Mouse (Mus musculus): Measurements from ENCODE around the gene Nkd1. TPM values are rescaled to one million over a fixed set of nuclear protein-coding genes. Genes with fewer than 3 reads are reported as not detected.
A peak's percentile ranks its signal among the peaks of the same experiment; 100 is the strongest.

The Nkd1 gene
- total RNA-seq, 2 experiments from 2014 or later, result 16.7 to 17.9 TPM

DNA sequence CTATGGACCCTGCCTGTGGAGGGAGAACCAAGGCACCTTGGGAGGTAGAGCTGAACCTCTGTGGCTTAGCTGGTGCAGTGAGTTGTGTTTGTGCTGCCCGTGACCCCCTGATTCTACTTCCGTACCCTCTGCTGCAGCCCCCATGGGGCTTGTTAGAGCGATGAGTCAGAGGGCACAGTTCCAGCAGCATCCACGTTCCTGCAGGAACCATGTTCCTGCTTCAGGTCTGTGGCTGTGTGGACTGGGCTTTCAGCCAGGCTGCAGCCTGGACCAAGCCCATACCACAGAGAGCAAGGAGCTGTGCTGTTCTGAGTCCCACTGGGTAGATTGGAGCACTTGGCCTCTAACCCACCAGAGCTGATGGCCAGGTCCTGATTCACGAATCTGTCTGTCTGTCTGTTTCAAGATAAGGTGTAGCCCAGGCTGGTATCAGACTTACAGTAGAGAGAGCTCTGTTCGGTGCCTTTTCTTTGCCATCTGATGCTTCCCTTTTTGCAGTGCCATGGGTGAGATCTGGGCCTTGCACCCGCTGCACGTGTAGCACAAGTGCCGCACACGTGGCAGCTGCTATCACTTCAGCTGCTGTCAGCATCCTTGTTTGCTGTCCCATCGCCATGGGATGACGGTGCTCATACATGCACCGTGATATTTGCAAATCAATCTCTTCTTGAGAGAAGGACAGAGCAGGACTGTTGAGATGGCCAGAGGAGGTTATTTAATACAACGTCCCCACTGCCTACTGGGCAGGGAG, 50.5 kb downstream of the Nkd1 start:
- no peak for DNase-seq (ENCODE audit: low spot score in 2 of 2)
- intact Hi-C loops (cut with DNase I), result no loop called here

DNA sequence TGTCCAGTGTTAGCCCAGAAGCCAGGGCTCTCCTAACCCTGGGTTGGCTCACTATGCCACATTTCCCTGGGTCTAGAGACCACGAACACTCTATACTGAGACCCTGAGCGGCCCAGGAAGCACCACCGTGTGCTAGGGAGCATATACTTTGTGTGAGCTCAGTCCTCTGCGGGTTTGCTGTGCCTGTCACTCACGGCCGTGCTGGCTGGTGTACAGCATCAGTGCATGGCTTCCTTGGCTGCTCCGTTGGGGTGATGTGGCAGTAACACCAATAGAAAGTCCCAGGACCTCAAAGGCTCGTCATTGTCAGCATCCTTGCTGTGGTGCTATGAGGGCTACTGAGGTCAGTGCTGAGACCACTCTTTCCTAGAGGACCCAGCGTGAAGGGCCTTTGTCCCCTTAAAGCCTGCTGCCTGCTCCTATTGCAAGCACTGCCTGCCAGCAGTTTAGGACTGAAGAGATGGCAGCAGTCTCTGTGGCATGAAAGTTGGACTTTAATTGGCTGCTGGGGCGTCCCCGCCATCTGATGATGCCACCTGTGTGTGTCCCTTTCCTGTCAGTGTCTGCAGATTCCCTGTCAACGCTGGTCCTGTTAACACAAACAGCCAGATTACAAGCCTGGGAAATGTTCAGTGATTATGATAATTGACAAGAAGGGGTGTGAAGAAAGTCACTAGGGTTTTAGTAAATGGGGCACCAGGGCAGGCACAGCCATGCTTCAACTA, 51.2 kb downstream of the Nkd1 start:
- no peak for DNase-seq (ENCODE audit: low spot score in 2 of 2)

DNA sequence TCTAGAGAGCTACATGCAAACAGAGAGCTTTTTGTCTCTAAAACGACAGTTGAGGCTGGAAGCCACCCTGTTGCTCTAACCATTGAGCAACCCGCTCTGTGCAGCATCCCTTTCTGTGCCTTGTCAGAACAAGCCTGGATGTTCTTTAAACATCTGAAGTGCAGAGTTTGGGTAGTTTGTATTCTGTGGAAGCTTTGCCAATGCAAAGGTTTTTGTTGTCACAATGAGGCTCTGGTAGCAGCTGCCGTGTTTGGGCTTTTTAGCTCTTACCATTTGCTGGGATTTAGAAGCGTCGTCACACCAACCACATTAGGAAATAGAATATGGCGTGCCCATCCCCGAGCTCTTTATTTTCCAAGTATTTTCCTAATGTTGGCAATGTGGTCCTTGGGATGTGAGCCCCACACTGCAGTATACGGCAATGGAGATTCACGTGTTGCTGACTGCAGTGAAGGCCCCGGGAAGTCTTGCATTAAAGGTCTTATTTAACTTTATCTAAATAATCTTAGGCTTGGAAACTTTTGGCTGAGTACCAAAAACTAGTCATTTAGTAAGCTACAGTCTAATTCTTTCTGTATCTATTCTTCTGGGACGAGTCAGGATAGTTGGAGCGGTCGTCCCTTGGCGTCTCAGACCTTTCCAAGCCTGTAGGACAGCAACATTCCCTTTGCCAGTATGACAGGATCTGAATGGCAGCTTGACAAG, 51.9 kb downstream of the Nkd1 start:
- no peak for DNase-seq (ENCODE audit: low spot score in 2 of 2)
- intact Hi-C loops (cut with DNase I), result no loop called here

More for the DNA sequence above, 51.2 kb downstream of the Nkd1 start:
- intact Hi-C loops (cut with DNase I), result no loop called here

DNA sequence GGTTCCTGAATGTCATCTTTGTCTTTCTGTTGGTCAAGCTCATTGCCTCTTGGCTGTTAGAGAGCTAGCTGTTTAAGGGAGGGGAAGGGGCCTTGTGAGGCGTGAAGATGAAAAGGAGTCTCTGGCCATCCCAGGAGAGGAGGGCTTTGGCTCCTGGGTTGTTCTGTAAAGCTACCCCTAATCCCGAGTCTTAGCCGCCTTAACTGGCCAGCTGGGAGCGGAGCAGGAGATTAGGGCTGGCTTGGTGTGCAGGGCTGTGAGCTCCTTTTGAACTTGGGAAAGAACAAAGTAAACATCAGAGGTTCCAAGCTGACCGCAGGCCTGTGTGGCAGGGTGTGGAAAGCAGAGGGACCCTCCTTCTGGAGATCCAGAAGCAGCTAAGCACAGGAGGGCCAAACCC, 53.8 kb downstream of the Nkd1 start:
- intact Hi-C loops (cut with DNase I), result loop anchor here (5.0 kb wide), 2 partner anchors 158 to 213 kb away; partner anchors contain the start of gene Brd7
- DNase-seq (ENCODE audit: low spot score in 2 of 2), result no peak

DNA sequence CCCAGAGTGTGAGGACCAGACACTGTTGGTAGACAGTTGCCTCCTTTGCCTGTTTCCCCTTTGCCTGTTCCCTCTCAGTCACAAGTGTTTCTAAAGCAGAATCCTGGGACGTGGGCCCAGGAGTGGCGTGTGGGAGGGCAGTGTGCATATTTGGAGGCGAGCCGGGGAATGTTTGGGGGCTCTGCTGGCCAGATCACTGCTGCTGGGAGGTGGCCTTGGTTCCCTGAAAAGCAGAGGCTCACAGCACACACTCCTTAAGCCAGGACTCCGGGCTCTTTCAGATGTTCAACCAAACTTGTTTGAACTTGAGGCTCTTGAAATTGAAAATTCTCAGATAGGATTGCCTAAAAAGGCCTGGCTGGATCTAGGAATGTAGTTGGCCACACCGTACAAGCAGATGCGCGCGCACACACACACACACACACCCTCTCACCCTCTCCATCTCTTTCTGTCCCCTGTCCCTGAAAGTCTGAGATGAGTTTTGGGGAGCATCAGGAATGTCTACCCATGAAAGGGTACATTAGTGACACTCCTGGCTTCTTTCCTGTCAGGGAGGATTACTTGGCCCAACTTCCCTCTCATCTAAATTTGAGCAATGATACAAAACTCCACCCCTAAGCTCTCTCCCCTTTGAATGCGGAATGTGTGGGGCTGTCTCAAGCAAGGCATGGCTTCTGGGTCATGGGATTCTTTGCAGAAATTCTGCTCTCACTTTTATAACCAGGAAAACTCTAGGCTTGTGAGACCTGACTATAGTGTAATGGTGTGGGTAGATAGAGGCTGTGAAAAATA, 55.4 kb downstream of the Nkd1 start:
- DNase-seq (ENCODE audit: low spot score in 2 of 2), result peak; percentile 38 to 84

DNA sequence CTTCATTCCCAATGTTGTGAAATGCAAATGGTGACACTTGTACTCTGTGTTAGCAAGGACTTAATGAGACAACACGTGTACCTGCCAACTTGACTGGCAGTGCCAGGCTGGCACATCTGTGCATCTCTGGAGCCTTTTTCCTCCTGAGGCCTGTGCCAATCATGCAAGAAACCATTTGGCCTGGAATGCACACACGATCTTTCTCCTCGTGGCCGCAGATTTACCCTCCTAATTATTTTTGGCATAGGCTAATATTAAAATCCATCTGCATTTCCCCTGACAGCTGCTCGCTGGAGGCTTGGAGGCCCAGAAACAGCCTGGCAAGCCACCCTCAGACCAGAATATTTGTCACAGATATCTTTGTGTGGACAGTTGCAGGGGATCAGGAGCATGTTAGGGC, 56.5 kb downstream of the Nkd1 start:
- no peak for DNase-seq (ENCODE audit: low spot score in 2 of 2)
- intact Hi-C loops (cut with DNase I), result loop anchor here (5.0 kb wide), 2 partner anchors 160 to 215 kb away; partner anchors contain the start of gene Brd7

More for the DNA sequence above, 55.4 kb downstream of the Nkd1 start:
- intact Hi-C loops (cut with DNase I), result loop anchor here (5.0 kb wide), 2 partner anchors 159 to 214 kb away; partner anchors contain the start of gene Brd7

DNA sequence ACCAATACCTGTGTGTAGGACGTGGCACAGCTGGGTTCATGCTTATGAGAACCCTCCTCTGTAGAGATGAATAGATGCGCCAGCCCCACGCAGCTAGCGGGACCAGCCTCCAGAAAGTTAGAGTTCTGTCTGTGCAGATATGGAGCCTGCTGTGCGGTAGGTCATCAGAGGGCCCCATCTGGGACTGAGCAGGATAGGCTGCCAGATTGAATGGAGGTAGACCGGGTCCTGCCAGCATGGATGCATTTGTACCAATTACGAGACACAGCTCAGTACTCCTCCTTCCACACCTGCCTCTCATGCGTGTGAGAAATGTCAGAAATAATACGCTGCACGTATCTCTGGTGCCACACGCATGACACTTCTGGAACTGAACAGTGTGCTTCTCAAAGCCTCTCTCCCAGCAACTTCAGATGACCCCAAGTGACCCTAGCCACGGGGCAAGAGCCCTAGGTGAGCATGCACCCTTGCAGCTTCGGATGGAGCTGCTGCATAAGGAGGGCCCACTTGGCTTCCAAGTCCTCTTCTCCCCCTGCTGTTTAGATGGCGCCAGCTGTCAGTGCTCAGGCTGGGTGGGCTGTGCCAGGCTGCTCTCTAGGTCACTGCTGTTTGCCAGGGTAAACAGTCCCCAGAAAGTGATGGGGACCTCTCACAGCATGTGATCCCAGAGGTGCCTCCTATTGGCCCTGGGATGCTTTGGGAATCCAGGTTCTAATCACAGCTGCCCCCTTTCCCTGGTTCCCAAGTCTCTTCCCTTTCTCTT, 57.4 kb downstream of the Nkd1 start:
- no peak for DNase-seq (ENCODE audit: low spot score in 2 of 2)
- intact Hi-C loops (cut with DNase I), result loop anchor here (5.0 kb wide), 2 partner anchors 161 to 216 kb away; partner anchors contain the start of gene Brd7

DNA sequence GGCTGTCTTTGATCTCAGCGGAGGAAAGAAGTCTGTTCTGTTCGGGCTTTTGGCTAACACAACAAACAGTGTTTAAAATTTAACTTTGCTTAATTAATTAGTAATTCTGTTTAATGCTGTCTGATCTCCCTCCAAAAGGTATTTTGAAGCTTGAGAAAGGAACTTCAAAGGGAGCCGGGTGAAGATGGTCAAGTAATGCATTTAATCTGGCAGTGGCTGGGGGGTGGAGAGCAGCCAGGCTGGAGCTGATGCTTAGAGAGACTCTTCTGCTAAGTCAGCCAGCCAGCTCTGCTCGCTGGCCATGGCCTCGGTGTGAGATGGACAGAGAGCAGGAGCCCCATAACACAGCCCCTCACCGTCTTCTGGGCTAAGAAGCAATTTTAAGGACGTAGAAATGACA, 58.1 kb downstream of the Nkd1 start:
- intact Hi-C loops (cut with DNase I), result loop anchor here (5.0 kb wide), 2 partner anchors 162 to 217 kb away; partner anchors contain the start of gene Brd7
- no peak for DNase-seq (ENCODE audit: low spot score in 2 of 2)

DNA sequence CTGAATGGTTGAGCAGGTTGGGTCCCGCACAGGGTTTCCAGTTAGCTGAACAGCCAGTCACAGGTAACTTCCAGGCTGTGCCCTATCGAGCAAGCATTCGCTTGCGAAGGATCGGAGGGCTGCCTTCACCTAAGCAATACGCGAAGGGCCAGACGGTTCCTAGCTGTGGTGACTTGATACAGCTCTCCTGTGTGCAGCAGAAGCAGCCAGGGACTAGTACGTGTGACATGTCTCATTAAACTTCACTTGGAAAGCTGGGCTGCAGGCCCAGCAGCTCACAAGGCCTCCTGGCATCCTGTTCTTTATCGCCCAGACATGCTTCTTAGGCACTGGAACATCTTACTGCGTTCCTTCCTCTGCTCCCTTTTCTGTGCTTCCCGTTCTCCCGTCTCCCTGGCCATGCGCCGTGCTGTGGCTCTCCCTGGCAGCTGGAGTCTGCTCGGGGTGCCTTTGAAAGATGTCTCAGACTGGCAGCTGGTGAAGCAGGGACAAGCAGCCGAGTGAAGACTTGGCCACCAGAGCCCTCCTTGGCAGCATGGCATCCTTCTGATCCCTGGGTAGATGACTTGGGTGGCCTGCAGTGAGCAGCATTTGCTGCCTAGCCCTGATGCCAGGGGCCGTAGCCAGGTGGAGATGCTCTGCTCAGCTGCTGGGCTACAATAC, 58.6 kb downstream of the Nkd1 start:
- peak in 1 of 2 experiments; percentile 59 for DNase-seq (ENCODE audit: low spot score in 2 of 2)
- intact Hi-C loops (cut with DNase I), result loop anchor here (5.0 kb wide), 2 partner anchors 162 to 217 kb away; partner anchors contain the start of gene Brd7

DNA sequence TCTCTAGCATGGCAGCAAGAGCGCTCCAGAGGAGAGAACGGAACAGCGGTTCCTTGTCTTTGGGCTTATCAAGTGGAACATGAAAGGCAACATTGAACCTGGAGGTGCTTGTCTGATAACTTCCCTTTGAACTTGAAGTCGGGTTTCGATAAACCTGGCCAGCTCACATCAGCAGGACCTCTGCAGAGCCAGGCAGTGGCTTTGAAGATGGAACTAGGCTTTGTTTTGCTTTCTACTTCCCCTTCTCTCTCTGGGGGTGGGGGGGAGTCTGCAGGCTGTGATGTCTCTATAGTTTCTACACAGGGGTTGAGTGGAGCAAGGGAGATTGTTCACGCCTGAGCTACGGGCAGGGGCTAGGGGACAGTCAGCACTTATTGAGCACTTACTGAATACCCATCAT, 59.6 kb downstream of the Nkd1 start:
- DNase-seq (ENCODE audit: low spot score in 2 of 2), result no peak
- intact Hi-C loops (cut with DNase I), result no loop called here

DNA sequence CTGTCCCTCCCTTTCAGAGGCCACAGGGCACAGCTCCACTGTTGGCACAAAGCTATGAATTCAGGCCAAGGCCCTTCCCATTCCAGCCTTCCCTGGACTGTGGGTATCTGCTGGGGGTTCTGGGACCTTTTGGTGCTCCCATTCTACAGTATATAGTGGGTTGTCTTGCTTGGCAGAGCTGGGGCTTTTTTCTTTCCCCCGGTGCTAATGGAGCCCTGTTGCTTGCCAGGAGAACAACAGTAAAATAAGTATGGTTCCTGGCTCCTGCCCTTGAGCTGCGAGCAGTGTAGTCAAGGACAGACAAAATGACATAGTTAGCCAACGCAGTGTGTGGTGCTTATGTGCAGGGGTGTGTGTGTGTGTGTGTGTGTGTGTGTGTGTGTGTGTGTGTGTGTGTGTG, 62.7 kb downstream of the Nkd1 start:
- intact Hi-C loops (cut with DNase I), result no loop called here
- DNase-seq (ENCODE audit: low spot score in 2 of 2), result no peak

DNA sequence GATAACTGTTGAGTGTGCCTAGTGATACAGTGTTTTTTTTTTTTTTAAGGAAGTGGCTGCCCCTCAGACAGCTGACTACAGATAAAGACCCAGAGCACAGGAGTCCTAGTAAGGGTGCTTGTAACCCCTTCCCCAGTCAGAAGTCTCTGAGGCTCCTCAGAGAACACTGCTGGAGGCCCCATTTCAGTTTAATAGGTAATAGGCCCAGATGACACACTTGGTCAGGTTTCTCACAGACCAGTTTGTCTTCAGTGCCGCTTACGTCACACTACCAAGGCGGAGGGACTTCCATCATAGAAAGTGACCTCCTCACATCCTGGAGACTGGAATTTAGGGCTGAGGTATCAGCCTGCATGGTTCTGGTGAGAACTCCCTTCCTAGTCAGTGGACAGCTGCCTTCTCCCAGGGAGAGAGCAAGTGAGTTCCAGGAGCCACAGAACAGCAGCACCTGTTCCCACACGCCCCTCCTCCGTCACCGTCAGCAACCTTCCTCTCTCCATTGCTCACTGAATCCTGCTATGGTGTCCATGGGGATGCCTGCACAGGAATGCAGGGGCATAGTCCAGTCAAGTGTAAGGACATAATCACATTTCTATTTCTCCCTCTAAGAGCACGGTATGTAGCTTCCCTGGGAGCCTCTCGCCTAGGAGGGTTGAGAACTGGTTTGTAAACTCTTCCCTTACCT, 67.2 kb downstream of the Nkd1 start:
- no peak for DNase-seq (ENCODE audit: low spot score in 2 of 2)
- intact Hi-C loops (cut with DNase I), result no loop called here

DNA sequence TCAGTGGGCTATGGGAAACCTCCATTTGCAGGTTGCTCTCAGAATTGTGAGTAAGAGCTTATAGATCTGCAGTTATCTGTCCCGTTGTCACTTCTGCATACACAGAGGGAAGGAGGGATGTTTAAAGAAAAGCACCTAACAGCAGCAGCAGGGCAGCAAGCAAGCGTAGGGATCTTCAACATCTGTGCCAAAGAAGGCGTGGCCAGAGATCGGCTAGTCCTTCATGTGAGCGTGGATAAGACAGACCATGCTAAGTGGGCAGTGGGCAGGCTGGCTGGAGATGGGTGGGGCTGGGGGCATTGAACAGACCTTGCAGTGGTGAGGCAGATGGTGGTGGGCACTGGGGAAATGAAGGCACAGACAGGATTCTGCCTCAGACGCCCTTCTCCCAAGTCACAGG, 69.1 kb downstream of the Nkd1 start:
- intact Hi-C loops (cut with DNase I), result no loop called here
- DNase-seq (ENCODE audit: low spot score in 2 of 2), result no peak

DNA sequence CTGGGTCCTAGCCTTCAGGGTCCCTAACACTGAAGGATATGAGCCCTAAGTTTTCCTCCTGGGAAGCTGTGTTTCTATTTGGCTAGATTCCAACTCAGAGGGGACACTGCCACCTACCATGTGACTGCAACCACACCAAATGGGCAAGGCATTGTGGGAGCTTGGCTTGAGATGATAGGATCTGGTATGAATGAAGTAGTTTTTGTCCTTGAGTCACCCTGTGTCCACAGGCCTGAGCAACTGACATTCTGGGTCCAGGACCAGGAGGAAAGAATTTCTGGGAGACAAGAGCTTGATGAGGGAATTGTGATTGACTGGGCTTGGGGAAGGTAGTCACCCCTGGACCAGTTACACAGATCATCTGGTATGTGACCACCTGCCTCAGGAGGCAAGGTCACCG, 72.8 kb downstream of the Nkd1 start:
- intact Hi-C loops (cut with DNase I), result no loop called here

DNA sequence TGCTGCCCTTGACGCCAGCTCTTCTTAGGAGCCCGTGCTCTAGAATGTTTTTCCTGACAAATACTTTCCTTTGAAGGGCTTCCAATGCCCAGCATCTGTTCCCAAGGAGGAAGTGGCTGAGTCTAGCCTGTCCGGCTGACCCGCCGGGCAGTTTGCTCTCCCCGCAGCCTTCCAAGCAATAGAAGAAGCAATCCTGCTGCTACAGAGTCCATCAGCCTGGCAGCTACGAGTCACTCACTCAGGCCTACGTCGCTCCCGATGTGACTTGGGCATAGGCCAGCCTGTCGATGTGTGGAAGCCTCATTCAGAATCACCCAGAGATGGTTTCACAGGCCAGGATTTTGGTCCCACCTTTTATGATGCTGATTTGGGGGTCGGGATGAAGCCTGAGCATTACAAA, 74.9 kb downstream of the Nkd1 start:
- intact Hi-C loops (cut with DNase I), result no loop called here
- DNase-seq (ENCODE audit: low spot score in 2 of 2), result no peak

More for the DNA sequence above, 72.8 kb downstream of the Nkd1 start:
- no peak for DNase-seq (ENCODE audit: low spot score in 2 of 2)

DNA sequence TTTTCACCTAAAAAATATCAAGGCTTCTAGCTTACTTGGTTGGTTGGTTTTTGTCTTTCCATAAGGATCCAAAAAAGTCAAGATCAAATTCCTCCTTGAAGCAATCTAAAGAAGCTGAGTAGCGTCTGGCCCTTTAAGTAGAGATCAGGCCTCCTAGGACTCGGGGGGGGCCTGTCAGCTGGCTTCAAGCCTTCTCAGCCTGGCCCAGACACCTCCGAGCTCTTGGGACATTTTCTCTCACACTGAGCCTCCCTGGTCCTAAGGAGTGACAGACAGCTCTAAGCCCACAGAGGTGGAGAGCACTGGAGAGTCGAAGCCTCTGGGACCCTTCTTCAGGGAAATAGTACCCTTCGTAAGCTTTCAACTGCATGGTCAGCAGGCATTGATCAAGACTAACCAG, 77.4 kb downstream of the Nkd1 start:
- DNase-seq (ENCODE audit: low spot score in 2 of 2), result no peak
- intact Hi-C loops (cut with DNase I), result no loop called here

DNA sequence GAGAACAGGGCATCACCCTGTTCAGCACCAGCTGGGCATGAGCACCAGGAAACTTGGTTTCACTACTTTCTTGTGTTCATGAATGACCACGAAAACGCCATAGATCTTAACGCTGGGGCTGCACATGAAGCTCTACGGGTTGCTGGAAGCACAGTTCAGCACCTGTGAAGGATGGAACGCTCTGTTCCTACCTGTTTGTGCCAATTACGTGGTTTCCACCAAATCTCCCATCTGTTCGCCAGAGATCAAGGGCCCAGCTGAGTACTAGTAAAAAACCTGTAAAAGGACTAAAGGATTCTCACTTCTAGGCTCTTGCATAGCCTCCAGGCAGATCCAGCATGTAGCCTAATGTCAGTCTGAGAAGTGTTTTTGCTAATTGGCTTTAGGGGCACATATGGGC, 78.3 kb downstream of the Nkd1 start:
- no peak for DNase-seq (ENCODE audit: low spot score in 2 of 2)
- intact Hi-C loops (cut with DNase I), result no loop called here

All from left cerebral cortex, postnatal 25 days (tissue).